Comparison of ENCODE assay signal across 23 mouse cellular contexts in the genomic region with DNA sequence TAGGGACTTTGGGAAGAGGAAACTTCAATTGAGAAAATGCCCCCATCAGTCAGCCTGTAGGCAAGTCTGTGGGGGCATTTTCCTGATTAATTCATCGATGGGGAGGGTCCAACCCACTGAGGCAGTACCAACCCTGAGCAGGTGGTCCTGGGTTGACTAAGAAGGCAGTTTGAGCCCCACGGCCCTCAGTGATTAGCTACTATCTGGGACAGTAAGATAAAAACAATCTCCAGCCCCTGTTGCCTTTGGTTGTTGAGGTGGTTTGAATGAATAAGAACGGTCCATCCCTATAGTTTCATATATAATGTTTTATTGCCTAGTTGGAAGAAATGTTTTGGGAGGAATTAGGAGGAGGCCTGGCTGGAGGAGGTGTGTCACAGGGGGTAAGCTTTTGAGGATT. TPM values are rescaled to one million over a fixed set of nuclear protein-coding genes. Genes with fewer than 3 reads are reported as not detected.
"Had no signal": no experiment of that assay in that cellular context is flagged by ENCODE, and none has a peak within 500 bp of the region (broad histone marks: within the 10 kb centered on the region; RNA-seq: fewer than 3 reads in every experiment).

No protein-coding gene starts in this region.

- ATAC-seq: intestine, embryonic 15.5 days; midbrain, embryonic 15.5 days had no signal

- H3K4me3 ChIP-seq: intestine, embryonic 15.5 days; kidney, embryonic 15.5 days; left cerebral cortex, adult 2 months; liver, embryonic 13.5 days; midbrain, embryonic 12.5 days; midbrain, embryonic 15.5 days; neural tube, embryonic 12.5 days; neural tube, embryonic 15.5 days had no signal

- H3K9ac ChIP-seq: intestine, embryonic 15.5 days; kidney, embryonic 15.5 days; liver, embryonic 13.5 days; midbrain, embryonic 12.5 days; midbrain, embryonic 15.5 days; neural tube, embryonic 12.5 days; neural tube, embryonic 15.5 days had no signal

- H3K4me1 ChIP-seq: intestine, embryonic 15.5 days; kidney, embryonic 15.5 days; midbrain, embryonic 12.5 days; midbrain, embryonic 15.5 days; neural tube, embryonic 12.5 days; neural tube, embryonic 15.5 days had no signal

- H3K27ac ChIP-seq: intestine, embryonic 15.5 days; kidney, embryonic 15.5 days; left cerebral cortex, adult 2 months; liver, embryonic 13.5 days; midbrain, embryonic 12.5 days; midbrain, embryonic 15.5 days; neural tube, embryonic 12.5 days; neural tube, embryonic 15.5 days; stomach, postnatal 0 days had no signal

- H3K9me3 ChIP-seq: intestine, embryonic 15.5 days; kidney, embryonic 15.5 days; liver, embryonic 13.5 days; midbrain, embryonic 12.5 days; midbrain, embryonic 15.5 days; neural tube, embryonic 12.5 days; neural tube, embryonic 15.5 days had no signal

- H3K27me3 ChIP-seq: intestine, embryonic 15.5 days; kidney, embryonic 15.5 days; liver, embryonic 13.5 days; midbrain, embryonic 15.5 days; neural tube, embryonic 12.5 days; neural tube, embryonic 15.5 days had no signal

- H3K36me3 ChIP-seq: intestine, embryonic 15.5 days; kidney, embryonic 15.5 days; liver, embryonic 13.5 days; midbrain, embryonic 12.5 days; midbrain, embryonic 15.5 days; neural tube, embryonic 12.5 days; neural tube, embryonic 15.5 days had no signal

- H3K4me2 ChIP-seq: intestine, embryonic 15.5 days; kidney, embryonic 15.5 days; liver, embryonic 13.5 days; midbrain, embryonic 12.5 days; midbrain, embryonic 15.5 days; neural tube, embryonic 12.5 days; neural tube, embryonic 15.5 days had no signal

- DNase-seq: kidney, adult 11 months; kidney, adult 8-10 months; kidney, postnatal 10 days; kidney, postnatal 36 days; layer of hippocampus, postnatal 36 days; liver, embryonic 13.5 days; right cerebral cortex, postnatal 14 days; right cerebral cortex, postnatal 4 days; thymus, adult 2 months; thymus, postnatal 14 days; thymus, postnatal 4 days had no signal

RNA-seq across cellular contexts. Expression of a gene that starts 36.8 kb away (rescaled TPM):
- polyA plus RNA-seq: midbrain, embryonic 12.5 days had no signal

RNA-seq across cellular contexts. Expression of a gene that starts 59.5 kb away (rescaled TPM):
- total RNA-seq: layer of hippocampus, adult 8-10 months; layer of hippocampus, postnatal 10 days; layer of hippocampus, postnatal 36 days; left cerebral cortex, adult 2 months; left cerebral cortex, postnatal 10 days; left cerebral cortex, postnatal 36 days had no signal
- polyA plus RNA-seq: midbrain, embryonic 12.5 days had no signal
